Mouse (Mus musculus): Measurements from ENCODE around the gene Akr1a1. TPM values are rescaled to one million over a fixed set of nuclear protein-coding genes. Genes with fewer than 3 reads are reported as not detected.

Akr1a1 gene
- 389 TPM for polyA plus RNA-seq (2017; shearing (Covaris generic))

DNA sequence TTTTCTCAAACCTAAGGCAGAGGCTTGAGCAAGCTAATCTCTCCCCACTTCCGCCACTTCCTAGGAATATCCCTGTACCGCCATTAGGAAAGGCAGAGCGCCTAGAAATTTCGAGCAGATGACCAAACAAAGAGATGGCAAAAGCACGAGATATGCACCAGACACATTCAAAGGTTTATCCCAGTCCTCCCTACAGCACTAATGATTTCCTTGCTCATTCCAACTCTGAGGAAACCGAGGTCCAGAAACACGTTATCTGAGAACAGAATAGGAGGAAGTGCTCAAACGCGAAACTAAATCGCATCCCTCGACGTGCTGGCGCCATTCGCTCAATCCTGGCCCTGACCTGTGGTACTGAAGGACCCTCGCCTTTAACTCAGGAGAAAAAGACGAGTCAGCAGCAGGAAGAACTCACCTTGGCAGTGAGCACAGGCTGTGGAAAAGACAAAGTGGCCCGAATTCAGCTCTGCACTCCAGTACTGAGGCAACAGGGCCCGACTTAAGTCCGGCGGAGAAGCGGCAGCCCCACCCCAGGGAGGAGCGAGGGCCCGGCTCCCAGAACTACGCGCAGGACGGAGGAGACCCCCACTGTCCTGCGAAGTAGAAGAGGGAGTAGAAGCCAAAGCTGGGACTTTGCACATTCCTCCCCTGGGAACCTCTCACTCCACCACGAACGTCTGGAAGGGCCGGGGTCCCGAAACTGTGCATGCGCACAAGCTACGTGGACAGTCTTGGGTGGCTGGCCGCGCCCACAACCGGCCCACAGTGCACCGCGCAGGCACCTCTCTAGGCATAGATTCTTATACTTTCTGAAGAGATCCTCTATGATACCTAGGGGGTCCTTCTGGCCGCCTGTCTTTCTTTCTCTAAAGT is at the start of gene Akr1a1:
Akr1a1 (minus strand) TSS at position 757 of the 873 bp plus-strand sequence.

DNA sequence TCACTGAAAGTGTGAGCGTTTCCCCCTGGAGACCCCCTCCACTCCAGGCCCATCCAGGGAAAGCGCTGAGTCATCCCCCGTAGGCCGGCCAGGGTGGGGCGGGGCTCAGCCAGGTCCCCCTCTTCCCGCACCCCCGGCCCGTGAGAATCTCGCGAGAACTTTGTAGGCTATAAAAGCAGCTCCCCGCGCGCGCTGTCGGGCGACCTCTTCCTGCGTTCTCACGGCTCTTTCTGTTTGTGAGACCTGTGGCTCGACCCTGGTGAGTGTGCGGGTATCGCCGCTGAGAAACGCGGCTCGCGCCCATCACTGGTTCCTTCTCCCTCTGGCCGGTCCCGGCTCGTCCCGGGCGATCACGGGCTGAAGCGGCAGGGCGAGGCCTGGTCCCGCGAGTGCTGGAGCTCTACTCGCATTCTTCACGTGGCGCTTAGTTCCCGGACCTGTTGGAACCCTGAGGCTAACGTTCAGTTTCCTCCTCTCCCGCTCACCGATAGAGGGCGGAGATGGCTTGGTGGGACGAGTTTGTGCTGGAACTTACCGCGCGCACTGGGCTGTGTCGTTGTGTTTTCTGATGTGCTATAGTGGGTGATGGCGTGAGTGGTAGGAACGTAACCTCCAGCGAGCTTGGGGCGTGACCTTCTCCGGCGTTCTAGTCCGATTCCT is 34.1 kb upstream of the Akr1a1 start, which contains the start of gene Prdx1:
Prdx1 (plus strand) TSS at position 143 of the 660 bp plus-strand sequence.

DNA sequence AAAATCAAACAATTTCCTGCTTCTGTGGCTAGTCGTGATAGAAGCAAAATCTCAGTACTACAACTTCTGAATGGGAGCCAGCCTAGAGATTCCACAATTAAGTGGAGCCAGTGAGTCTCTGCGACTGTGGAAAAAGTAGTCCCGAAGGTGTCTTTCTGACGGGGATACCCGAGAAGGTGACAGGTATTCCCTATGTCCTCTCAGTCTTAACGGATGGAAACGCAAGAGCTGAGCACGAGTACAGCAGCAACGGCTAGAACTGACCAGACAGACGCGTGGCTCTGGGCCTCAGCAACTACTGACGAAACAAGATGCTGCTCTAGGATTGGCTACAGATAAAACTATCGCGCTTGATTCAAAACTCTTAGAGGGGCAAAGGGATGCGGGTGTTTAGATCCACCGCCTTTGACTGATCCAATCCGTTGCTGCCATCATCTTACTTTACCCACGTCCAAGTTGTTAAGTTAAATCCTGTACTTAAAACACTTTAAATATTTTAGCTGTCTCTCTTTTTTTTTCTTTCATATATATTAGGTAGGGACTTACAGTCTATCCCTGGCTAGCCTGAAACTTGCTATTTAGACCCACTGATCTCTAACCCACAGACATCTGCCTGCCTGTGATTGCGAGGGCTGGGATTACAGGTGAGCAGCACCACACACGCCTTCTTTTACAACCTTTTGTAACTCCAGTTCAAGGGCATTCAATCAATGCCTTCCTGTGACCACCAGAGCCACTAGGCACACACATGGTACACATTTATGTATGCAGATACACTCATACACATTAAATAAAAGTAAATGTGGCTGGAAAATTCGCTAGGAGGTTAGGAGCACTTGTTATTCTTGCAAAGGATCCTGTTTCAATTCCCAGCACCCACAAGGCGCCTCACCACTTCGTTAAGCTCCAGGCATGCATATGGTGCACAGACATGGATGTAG is 23.5 kb downstream of the Akr1a1 start, which contains the start of gene Nasp:
Nasp (minus strand) TSS at position 220 of the 941 bp plus-strand sequence.

DNA sequence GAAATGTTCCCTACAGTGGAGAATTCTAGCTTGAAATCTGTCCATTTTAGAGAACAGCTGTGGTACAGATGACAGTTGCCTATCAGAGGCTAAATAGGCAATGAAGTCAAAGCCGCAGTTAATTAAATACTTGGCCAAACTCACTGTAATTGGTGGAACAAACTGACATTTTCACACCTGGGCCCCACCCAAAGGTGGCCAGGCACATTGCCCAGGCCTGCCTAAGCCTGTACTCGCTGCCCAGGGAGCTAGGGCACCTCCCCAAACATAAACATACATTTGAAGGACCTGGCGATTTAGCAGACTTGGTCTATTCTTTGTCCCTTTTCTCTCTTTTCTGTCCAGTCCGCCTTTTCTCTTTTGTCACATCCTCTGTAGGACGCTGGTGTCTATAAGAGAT is 55.1 kb downstream of the Akr1a1 start, which contains the start of gene Ccdc17:
Ccdc17 (plus strand) TSS at position 276 of the 400 bp plus-strand sequence.

Other genes with a start within 250 kb of the Akr1a1 start
- 3.0 TPM for gene Mast2, start 187.5 kb downstream of the Akr1a1 start, polyA plus RNA-seq (2017; shearing (Covaris generic))
- 21.8 TPM for gene Ipp, start 144.1 kb downstream of the Akr1a1 start, polyA plus RNA-seq (2017; shearing (Covaris generic))
- 23.1 TPM for gene Tmem69, start 95.7 kb downstream of the Akr1a1 start, polyA plus RNA-seq (2017; shearing (Covaris generic))
- gene Gpbp1l1, start 94.0 kb downstream of the Akr1a1 start, polyA plus RNA-seq (2017; shearing (Covaris generic)) = 51.8 TPM
- 15.5 TPM for gene Ccdc17, start 55.0 kb downstream of the Akr1a1 start, polyA plus RNA-seq (2017; shearing (Covaris generic))
- gene Nasp, start 23.7 kb downstream of the Akr1a1 start, polyA plus RNA-seq (2017; shearing (Covaris generic)) = 52.2 TPM
- gene Prdx1, start 33.9 kb upstream of the Akr1a1 start, polyA plus RNA-seq (2017; shearing (Covaris generic)) = 619 TPM
- gene Mmachc, start 56.7 kb upstream of the Akr1a1 start, polyA plus RNA-seq (2017; shearing (Covaris generic)) = 13.1 TPM
- gene Ccdc163, start 56.8 kb upstream of the Akr1a1 start, polyA plus RNA-seq (2017; shearing (Covaris generic)) = 22.4 TPM
- 8.3 TPM for gene Tesk2, start 69.3 kb upstream of the Akr1a1 start, polyA plus RNA-seq (2017; shearing (Covaris generic))
- gene Toe1, start 156.0 kb upstream of the Akr1a1 start, polyA plus RNA-seq (2017; shearing (Covaris generic)) = 49.9 TPM
- 20.0 TPM for gene Mutyh, start 156.0 kb upstream of the Akr1a1 start, polyA plus RNA-seq (2017; shearing (Covaris generic))
- gene Hpdl, start 170.0 kb upstream of the Akr1a1 start, polyA plus RNA-seq (2017; shearing (Covaris generic)) = 0.50 TPM
- gene Zswim5, start 225.7 kb upstream of the Akr1a1 start, polyA plus RNA-seq (2017; shearing (Covaris generic)) = 0.06 TPM